Mouse (Mus musculus) C2C12 (cell line): ENCODE data around the gene Nuak1.

Experiments used
- CEBPB ChIP-seq: IDR thresholded peaks from one replicate; pipeline ENCODE4 v1.6.1; 2011; ENCODE audit warnings: low read depth, mild to moderate bottlenecking, control low read depth, moderate library complexity
- CTCF ChIP-seq: IDR thresholded peaks from one replicate; pipeline ENCODE4 v1.5.1; 2011; ENCODE audit not compliant: control insufficient read depth, insufficient read depth, insufficient read length
- FOSL1 ChIP-seq: IDR thresholded peaks from one replicate; pipeline ENCODE4 v1.8.0; 2011; ENCODE audit warnings: mild to moderate bottlenecking, low read length; ENCODE audit not compliant: poor library complexity, insufficient read depth, severe bottlenecking
- MAX ChIP-seq: IDR thresholded peaks from one replicate; pipeline ENCODE4 v1.6.1; 2011; ENCODE audit warnings: mild to moderate bottlenecking, control low read depth
- MYOD1 ChIP-seq: IDR thresholded peaks from one replicate; pipeline ENCODE4 v1.6.1; 2011; ENCODE audit warnings: low read depth; ENCODE audit not compliant: control insufficient read depth, insufficient read length
- USF1 ChIP-seq: IDR thresholded peaks from one replicate; pipeline ENCODE4 v1.6.1; 2011; ENCODE audit warnings: low read depth, mild to moderate bottlenecking, control low read depth, moderate library complexity

GRCm38 (mm10) chr10:84372161-84373095 is 68.0 kb downstream of the Nuak1 start:
- TF ChIP-seq CTCF, result no peak
- TF ChIP-seq MAX, result no peak
- no peak for TF ChIP-seq MYOD1
- no peak for TF ChIP-seq CEBPB
- no peak for TF ChIP-seq USF1
- TF ChIP-seq FOSL1, result no peak
